Mouse (Mus musculus) cerebellum, postnatal 14 days (tissue): ENCODE measurements around the gene Dbh.
A peak's percentile ranks its signal among the peaks of the same experiment; 100 is the strongest.

Experiments
- DNase-seq, 2 experiments: peaks; one replicate each; pipeline ENCODE4 v3.0.0; 2021; ENCODE audit warnings: mixed read lengths in 2 of 2

The Dbh gene

DNA sequence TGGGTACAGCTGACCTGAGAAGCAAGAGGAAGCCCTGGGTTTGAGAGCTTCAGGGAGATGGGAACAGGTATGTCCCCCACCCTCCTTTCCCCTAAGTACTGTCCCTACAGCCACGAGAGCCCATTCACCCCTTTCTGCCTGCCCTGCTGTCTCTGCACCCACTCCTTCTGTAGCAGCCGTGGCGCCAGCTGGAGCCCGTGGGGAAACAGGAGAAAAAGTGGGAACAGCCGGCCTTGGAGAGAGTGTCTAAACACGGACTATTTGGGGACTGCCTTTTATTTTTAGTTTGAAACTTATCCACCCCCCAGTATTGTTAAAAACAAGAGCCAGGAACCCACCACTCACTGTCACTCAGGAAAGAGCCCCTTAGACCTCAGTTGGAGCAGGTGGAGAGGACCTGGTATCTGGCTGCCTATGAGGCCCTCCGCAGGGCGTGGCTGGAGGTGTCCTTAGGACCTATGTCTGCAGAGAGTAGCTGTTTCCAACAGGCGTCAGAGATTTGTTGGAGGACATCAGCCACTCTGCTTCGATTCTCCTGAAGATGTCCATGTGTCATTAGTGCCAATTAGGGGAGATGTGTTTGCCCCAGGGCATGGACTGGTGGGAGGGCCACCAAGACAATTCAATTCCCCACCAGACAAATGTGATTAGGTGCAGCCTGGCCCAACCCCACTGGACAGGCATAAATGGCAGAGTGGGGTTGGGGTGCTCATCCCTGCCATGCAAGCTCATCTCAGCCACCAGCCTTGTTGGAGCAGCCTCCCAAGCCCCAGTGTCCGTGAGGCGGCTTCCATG lies at the start of gene Dbh:
Dbh (plus strand) TSS at position 438 of the 795 bp plus-strand sequence.
- DNase-seq, result no peak

DNA sequence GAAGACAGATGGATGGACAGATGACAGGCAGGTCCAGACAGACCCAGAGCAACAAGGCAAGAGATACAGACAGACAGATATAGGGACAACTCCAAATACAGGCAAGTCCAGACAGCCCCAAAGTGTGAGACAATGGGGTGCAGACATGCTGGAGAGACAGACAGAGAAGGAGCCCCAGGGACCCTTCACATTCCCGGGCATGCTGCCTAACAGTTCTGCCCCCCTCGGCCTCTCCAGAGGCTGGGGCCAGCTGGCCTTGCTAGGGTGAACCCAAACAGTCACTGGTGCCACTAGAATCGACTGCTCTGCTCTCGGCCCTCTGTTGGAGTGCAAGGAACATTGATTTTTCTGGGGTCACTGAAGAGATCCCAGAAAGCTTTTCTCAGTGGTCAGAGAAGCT lies 46.6 kb upstream of the Dbh start:
- no peak for DNase-seq

DNA sequence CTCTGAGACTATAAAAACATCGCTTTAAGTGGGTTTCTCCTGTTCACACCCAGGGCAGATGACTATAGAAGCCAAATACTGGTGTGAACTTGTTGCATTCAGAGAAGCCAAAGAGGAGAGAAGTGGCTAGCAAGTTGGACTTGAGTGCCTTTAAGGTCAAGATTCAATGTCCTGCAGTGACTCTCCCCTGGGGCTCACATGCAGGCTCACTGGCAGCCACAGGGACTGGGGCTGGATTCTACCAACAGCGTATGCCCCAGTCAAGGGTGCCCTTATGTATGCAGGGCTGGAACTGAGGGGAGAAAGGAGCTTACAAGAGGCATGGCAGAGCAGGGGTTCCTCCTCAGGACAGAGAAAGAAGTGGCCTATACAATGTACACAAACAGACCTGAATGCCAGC lies 45.3 kb upstream of the Dbh start:
- DNase-seq, result no peak

DNA sequence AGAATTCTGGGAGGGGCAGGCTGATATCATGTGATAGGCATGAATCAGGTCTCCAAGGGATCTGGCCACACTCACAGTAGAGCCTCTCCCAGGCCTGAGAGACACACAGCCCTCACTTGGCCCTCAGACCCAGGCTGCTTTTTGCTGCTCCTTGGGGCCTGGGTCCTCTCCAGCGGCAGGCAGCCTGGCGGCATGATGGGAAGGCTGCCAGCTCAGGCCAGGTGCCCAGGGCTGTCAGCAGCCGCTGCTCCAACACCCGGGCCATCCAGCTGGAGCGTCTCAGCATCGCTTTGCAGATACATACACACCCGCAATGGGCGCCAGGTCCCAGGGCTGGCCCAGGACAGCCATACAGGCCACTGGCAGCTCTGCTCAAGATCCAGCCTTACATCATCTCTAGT lies 44.8 kb upstream of the Dbh start:
- DNase-seq, result peak; percentile 44 to 59

DNA sequence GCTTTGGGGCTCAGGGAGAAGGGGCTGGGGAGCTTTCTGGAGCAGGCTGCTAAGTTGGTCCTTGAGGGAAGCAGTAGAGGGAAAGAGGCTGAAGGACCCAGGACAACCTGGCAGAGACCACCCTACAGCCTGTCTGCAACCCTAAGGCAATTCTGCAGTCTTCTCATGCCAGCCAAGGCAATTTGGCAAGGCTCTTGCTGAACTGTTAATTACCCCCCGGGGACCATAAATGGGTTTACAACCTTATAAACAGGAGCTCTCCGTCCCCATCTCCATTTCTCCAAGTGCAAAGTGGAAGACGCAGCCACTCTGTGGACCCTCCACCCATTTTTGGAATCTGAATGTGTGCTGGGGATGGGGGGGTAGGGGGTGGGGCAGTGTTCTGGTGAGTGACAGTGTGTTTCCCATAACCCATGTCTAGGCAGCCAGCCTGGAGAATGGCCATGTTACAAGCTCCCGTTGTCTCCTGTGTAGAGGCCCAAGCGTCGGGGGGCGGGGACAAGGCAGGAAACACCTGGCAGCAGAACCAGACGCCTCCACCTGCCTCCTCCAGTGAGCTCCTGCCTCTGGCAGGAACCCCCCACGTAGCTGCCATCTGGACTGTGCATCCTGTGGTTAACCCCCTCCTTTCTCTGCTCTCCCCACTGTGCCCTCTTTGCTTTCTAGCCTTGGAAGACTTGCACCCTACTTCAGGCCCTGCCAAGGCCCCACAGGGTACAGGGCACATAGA lies 43.2 kb upstream of the Dbh start:
- peak; percentile 56 to 57 for DNase-seq

DNA sequence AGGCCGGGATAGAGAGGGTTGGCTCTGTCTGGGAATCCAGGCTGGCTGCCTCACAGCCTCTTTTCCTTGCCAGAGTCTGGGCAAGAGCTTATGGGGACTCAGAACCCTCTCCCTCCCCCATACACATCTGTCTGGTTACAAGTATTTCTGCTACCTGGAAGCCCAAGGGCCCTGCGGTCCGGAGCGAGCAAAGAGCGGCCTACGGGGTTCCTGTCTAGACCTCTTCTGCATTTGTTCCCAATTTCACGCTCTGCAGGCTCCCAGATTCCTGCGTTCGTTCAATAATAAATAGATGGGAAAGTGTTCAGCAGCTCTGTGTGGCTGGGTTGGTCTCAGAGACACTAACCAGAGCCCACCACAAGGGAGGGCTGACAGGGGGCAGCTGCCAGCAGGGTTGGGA lies 42.5 kb upstream of the Dbh start:
- no peak for DNase-seq

DNA sequence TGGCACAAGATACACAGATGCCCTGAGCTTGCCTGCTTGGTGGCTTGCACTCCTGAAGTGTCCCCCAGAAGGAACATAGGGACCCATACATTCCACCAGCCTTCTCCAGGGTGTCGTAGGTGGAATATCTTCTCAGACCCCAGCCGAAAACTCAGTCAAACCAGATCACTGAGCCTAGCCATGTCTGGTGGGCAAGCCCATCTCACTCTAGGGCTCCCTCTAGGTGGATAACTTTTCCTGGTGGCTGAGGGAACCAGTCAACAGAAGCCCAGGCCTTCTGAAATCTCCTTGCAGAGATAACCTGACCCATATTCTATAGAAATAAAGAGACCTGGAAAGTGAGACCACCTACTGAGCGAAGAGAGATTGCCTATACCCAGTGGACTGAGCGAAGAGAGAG lies 41.9 kb upstream of the Dbh start:
- no peak for DNase-seq

DNA sequence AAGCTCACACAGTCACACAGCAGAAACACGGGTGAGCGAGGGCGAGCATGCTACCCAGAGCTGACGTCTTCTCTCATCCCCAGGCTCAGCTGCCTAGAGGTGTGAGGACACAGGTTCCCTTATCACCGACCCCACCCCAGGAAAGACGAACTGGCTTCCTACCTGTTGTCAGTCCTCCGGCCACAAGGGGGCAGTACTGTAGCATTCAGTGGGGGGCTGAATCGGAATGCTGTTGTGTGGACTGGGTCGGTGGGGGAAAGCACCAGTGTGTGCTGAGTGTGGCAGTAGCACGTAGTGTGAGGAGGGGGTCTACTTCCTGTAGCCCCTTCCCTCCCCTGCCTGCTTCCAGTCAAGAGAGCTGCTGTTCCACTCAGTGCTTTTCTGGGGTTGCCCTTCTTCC lies 39.1 kb upstream of the Dbh start:
- DNase-seq, result peak in 1 of 2 experiments; percentile 70

DNA sequence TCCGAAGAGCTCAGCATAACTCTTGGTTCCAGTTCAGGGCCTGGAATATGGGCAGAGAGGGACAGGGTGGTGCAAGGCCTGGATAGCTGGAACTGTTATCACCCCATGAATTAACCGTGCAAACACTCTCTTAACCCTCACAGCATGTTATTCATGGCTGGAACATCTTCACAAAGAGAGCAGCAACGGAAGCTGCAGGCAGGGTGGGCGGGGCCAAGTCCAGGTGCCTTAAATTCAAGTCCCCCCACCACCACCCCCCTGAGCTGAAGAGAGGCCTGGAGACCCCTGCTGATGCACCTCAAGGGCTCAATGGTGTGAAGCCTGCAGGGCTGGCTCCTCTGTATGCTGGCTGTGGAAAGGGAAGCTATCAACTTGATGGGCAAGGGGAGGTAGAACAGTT lies 38.5 kb upstream of the Dbh start:
- no peak for DNase-seq

DNA sequence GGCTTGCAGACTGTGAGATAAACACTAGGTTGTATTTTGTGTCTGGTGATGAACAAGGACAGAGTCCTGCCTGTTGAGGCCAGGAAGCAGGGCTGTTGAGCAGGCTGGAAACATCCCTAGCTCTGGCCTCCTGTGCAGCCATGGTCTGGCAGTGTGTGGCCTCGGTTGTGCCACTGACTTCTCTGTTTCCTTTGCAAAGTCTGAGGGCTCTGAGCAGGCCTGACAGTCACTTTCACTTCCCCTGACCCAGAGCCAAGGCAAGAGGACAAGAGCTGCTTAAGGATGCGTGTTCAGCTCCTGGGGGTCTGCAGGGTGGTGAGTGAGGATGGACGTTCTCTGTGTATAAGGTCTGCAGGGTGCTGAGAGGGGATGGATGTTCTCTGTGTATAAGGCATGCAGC lies 36.0 kb upstream of the Dbh start:
- DNase-seq, result no peak

DNA sequence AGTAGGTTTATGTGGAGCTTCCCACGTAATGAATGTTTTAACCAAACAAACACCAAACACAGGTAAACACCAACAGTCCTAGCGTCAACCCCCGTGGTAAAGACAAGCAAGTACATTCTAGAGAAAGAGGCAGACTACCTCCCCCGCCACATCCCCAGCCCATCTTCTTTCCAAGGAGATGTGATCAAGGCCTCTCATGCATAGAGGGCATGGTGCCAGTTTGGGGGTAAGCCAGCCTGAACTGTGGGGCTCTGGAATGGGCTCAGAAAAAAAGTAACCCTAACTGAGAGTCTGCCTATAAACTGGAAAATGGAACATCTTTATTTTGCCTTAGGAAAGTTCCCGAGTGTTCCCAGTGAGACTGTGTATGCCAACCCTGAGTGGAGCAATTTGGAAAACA lies 29.1 kb upstream of the Dbh start:
- DNase-seq, result peak; percentile 68 to 81

DNA sequence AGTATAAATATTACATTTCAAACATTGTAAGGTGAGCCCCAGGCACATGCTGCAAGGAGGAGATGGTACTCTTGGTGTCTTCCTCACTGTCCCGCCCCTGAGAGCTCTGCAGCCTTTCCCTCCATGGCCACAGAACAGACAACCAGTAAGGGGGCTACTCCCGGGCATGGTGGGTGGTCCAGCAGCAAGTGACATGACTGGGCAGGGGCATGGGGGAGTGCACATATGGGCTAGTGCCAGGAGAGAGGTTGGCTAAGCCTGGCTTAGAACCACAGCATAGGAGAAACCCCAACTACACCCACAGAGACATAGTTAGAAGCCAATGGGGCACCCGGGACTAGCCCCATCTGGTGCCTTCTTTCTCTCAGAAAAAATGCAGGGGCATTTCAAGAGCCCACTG lies 28.7 kb upstream of the Dbh start:
- no peak for DNase-seq

DNA sequence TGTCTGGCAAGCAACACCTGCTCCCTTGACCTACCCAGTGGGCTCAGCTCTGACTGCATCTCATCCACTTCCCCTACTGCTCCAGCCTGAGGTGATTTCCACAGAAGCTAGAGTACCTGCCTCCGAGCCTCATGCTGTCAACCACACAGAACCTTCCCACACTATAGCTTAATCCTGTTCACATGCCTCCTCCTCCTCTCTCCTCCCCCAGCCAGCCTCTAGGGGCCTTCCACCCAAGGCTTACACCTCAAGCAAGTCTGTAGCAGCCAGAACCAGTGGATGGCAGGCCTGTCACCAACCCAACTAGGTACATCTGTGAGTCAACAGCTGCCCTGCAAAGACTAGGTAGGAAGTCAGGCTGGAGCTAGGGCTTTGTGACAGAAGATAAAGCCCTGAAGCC lies 28.2 kb upstream of the Dbh start:
- no peak for DNase-seq

DNA sequence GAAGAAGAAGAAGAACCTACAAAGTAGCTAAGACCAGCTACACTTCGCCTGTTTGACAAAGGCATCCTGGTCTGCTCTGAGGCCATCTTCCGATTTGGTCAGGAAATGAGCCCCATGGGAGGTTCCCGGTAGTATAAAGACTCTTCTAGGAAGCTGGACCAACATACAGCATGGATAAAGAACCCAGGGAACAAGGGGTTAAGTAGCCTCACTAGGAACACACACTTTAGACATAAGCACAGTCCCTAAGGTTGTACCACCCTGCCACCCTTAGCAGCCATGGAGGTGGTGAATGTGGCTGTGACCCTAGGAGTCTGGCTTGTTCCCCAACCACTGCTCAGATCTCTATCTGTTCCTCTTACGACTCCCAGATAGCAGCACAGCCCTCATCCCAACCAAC lies 26.7 kb upstream of the Dbh start:
- no peak for DNase-seq

DNA sequence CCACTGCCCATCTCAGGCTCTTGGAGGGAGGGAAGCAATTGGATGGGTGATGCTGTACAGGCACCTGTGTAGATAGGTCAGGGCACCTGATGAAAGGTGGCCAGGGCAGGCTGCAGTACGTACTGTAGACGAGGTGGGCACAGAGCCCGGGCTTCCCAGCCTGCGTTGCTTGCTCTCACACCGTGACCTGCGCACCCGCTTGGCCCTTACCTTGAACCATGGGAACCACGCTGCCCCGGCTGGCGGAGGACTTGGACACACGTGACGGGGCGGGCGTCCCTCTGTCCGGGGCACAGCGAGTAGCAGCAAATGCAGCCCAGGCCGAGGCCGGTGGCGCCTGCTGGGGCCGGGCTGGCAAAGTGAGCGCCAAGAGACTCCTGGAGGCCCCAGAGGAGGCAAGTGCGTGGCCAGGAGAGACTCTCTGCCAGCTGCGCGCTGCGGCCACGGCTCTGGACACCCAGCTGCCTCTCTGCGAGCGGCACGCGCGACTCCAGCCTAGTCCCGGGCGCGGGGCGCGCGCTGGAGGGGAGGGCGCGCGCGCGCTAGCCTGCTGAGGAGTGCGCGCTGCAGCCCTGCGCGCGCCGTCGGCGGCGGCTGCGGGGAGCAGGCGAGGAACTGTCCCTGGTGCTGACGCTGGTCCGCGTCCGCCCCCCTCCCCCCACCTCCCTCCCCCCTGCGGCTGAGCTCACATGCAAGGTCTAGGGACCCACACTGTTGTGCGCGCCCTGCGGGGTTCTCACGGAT lies 22.9 kb upstream of the Dbh start, which contains the start of gene Fam163b:
Fam163b (minus strand) TSS at position 542 of the 744 bp plus-strand sequence.
- peak; percentile 43 to 51 for DNase-seq

DNA sequence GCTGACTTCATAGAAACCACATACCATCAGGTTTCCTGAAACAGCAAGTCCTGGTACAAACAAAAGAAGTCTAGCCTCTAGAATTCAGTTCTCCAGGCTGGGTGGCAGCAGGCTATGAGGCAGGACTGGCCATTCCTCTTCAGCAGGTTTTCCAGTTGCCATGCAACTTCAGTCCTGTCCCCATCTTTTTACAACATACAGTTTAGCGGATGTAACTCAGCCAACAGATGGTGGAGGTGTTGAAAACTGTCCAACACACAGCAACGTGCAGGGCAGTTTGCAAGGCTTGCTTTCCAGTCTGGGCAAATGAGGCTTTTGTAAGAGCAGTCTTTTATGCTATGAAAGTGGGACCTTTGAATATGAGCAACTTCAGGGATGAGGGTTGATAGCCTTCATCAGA lies 20.1 kb upstream of the Dbh start:
- peak in 1 of 2 experiments; percentile 38 for DNase-seq

DNA sequence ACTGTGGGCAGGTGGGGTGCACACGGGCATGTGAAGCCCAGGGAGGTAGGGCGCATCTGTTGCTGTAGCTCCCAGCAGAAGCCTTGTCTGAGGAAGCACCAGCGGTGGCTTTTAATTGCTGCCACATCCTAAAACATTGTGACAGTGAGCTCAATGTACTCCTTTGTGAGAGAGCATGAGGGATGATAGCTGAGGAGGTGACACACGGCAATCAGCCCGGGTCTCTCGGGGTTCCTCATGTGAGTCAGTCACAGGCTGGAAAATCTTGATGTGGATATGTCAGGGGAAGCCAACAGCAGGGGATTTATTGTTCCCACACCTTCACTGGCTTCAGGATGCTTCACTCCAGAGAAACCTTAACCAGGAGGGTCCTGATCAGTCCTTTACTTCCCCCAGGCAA lies 18.2 kb upstream of the Dbh start:
- no peak for DNase-seq

DNA sequence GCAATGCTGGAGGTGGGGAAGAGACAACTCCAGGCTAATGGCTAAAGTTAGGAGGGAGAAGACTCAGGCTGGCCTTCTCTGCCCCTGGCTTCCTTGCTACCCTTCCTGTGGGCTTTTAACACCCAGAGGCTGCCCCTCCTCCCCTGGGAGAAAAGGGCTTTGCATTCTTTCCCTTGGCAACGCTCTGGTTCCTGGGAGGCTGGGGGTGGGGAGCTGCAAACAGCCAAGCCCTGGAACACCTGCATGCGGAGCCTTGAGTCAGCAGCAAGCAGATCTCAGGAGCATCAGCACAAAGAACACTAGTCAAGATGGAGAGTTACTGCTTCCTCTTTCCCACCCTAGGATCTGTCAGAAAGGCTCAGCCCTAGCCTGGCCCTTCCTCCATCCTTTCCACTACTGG lies 15.6 kb upstream of the Dbh start:
- DNase-seq, result no peak

DNA sequence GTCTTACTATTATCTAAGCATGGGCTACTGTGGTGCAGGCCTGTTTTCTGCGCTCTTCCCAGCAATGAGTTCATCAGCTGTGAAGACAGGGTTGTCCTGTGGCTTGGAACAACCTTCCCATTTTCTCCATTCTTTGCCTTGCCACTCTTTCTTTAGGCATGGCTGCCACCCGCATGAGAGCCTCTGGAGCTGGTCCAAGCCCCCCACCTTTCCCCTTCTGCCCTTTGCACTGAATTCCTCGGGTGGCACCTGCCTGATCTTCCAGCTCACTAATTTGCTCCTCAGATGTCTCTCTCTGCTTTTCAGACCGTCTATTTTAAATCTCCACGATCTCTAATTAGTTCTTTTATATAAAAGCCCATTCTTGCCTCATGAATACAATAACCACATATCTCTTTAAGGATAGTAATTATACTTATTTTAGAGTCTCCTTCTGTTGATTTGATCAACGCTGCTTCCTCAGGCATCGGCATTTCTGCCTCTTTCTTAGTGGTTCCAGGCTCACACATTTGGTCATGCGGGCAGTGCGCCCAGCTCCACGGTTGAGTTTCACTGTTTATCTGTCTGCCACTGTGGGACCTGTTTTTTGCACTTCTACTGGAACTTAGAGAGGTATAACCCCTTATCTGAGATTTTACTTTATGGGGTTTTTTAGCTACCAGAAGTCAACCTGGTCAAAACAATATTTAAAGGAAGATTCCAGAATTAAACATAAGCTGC lies 10.4 kb upstream of the Dbh start:
- DNase-seq, result peak; percentile 58 to 73

DNA sequence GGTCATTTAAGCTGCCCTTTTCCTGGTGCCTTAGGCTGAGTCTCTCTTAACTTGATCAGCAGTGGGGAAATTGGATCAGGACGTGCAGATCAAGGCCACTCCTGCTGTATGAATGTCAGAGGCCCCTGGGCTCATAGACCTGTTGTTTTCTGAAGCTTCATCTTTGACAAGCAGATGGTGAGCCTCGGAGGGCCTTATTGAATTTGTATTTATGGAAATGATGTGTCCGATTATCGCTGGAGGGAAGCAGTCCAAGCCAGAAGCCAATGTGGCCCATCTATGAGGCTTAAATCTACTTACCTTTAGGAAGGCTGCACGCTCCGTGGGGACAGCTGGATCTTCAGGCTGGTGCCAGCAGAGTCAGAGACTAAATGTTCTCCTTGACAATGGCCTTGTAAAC lies 8.4 kb upstream of the Dbh start:
- DNase-seq, result no peak

DNA sequence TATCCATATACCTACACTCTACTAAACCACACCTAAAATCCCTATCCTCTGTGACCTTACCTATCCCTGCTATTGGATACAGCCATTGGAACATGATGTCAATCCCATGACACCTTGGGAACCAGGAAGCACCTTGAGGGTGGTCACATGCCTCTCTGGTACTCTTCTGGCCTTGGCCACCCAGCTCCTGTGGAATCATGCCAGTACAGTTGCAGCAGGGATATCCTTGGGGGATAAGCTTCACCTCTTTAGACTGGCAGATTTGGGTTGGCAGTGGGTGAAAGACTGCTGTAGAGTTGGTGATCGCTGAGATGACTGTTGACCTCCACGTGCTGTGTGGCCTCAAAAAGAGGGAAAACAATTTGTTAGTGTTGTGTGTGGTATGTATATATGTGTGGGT lies 3.5 kb upstream of the Dbh start:
- DNase-seq, result no peak

DNA sequence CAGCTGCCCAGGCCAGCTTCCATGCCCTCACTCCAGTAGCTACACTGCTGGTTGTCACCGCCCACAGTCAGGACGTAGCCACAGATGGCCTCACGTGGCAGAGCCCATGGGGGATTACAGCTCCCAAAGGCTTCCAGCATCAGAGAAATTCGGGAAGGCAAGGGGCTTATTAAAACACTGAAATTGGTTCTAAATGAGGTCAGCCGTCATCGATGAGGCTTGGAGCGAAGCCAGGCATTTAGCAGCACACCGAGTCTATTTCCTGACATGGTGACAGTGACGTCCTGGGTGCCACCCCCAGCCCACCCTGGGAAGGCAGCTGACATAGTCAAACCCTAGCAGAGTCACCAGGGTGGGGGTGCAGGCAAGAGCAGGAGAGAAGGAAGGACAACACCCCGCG lies 2.4 kb upstream of the Dbh start:
- DNase-seq, result no peak

DNA sequence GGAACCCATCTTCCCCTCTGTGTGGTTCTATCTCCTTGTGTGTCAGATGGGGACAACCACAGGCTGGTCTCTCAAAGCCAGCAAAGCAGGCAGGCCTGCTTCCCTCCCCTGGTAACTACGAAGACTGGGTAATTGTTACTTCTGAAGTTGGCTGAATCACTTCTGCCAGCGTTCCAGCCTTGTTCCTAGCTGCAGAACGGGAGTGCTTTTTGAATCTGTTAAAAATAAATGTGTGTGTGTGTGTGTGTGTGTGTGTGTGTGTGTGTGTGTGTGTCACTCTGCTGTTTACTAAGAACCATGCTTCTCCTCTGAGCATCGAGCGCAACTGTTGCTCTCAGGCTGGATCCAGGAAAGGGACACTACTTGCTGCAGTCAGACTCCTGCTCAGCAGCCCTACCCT lies 1.2 kb upstream of the Dbh start:
- no peak for DNase-seq
